Mouse (Mus musculus) hindbrain, embryonic 15.5 days (tissue): ENCODE measurements at regions not wholly inside any gene's neighbourhood (a gene's known extent, or its start where the extent isn't known, plus 50 kb on each side); places are given as distances from the start of the nearest gene placed in this dataset.

Experiments used
- ATAC-seq: fragments of 200-750 bp; cut with Nextera tagmentation; 2 replicates; pipeline ENCODE4 v1.8.0; 2017; ENCODE audit warnings: low read depth, moderate number of reproducible peaks, moderate TSS enrichment; ENCODE audit not compliant: low FRiP score
- H3K27ac ChIP-seq: fragments of 300-500 bp; sonication (generic); replicated peaks from 2 replicates; pipeline ENCODE4 v1.5.1; 2015; ENCODE audit warnings: mild to moderate bottlenecking, inconsistent platforms
- H3K27me3 ChIP-seq: fragments of 300-500 bp; sonication (generic); 2 replicates; pipeline ENCODE4 v1.6.1; 2015; ENCODE audit warnings: control low read depth, inconsistent platforms
- H3K36me3 ChIP-seq: fragments of 300-500 bp; sonication (generic); 2 replicates; pipeline ENCODE4 v1.6.1; 2015; ENCODE audit warnings: control low read depth, inconsistent platforms
- H3K4me1 ChIP-seq: fragments of 300-500 bp; sonication (generic); replicated peaks from 2 replicates; pipeline ENCODE4 v1.6.1; 2015; ENCODE audit warnings: control low read depth, inconsistent platforms
- H3K4me2 ChIP-seq: fragments of 300-500 bp; sonication (generic); 2 replicates; pipeline ENCODE4 v1.6.1; 2015; ENCODE audit warnings: moderate library complexity, mild to moderate bottlenecking, inconsistent platforms
- H3K4me3 ChIP-seq: fragments of 300-500 bp; sonication (generic); 2 replicates; pipeline ENCODE4 v1.5.1; 2015; ENCODE audit warnings: mild to moderate bottlenecking, inconsistent platforms
- H3K9ac ChIP-seq: fragments of 300-500 bp; sonication (generic); 2 replicates; pipeline ENCODE4 v1.6.1; 2015; ENCODE audit warnings: inconsistent platforms
- H3K9me3 ChIP-seq: fragments of 300-500 bp; sonication (generic); 2 replicates; pipeline ENCODE4 v1.6.1; 2016; ENCODE audit warnings: control low read depth, inconsistent platforms
- WGBS: fragments of 180-500 bp; shearing (Covaris S2); methylation state at CpG from one replicate; pipeline ENCODE4 v1.1.7; 2015; 5-methylcytosine and 5-hydroxymethylcytosine counted together

DNA sequence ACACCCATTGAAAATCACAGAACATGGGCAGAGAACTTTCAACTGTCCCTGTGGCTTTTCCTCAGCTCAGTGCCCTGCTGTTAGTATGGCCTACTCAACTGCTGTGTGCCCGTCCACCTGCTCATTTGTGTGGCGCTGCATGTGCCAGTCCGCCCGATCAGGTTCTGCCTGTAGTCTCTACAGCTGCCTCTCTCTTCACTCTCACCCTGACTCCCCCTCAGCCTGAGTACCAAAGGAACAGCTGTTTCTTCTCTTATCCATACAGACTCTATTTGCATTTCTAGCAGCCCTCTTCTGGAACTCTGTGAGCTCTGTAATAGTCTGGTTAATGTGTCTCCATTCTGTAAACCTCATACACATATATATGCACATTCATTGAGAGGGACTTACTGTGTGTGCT lies 329.1 kb upstream of the Spred2 start:
- Histone ChIP-seq H3K36me3 (no peaks in the 10 kb centered on the region), H3K27me3 (no peaks in the 10 kb centered on the region), H3K4me2 (no peak overlapping the region), H3K4me1 (peaks cover 7% of the 10 kb centered on the region), H3K9ac (no peak overlapping the region), H3K27ac (no peak overlapping the region), H3K9me3 (no peaks in the 10 kb centered on the region), H3K4me3 (no peak overlapping the region)
- no peak for ATAC-seq
- WGBS, result 79% methylated on average over 4 of the region's 4 CpGs

DNA sequence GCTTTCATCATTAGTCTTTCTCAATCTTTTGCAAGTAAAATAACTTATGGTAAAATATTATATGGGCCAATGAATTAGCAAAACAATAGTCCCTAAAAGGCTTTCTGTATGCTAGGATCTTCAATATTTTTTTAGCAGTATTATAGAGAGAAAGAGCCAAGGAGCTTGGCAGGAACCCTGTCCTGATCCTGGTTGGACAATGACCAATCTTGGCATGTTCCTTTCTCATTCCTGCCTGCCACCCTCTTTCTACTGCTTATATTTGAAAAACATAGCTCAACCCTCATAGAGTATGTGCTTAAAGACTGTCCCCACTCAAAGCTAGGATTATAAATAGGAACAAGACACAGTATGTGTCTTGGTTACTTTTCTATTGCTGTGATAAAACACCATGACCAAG lies 327.8 kb upstream of the Spred2 start:
- Histone ChIP-seq H3K4me1 (peaks cover 8% of the 10 kb centered on the region), H3K9me3 (no peaks in the 10 kb centered on the region), H3K36me3 (no peaks in the 10 kb centered on the region), H3K4me2 (no peak overlapping the region), H3K27me3 (no peaks in the 10 kb centered on the region), H3K4me3 (no peak overlapping the region), H3K27ac (no peak overlapping the region), H3K9ac (no peak overlapping the region)
- no peak for ATAC-seq

DNA sequence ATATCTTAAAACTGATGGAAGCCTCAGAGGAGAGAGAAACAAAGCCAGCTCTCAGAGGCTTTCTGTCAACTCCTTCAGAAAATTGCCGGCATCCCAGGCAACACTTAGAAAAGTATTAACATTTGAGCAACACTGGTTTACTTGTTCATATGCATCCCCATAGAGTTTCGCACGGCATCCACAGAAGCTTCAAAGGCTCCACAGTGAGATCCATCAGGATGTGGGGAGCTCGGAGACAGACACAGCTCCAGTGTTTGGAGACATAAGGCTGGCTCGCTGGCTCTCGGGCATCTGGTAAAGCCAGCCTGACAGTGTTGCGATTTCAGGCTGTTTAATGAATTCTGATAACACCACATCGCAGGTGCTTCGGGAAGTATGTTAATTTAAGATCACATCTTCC lies 324.7 kb upstream of the Spred2 start:
- 59% methylated on average over 9 of the region's 9 CpGs for WGBS
- no peaks in the 10 kb centered on the region for H3K27me3 ChIP-seq
- H3K4me3 ChIP-seq, result no peak overlapping the region
- H3K36me3 ChIP-seq, result no peaks in the 10 kb centered on the region
- H3K4me2 ChIP-seq, result no peak overlapping the region
- H3K27ac ChIP-seq, result 0 out of 2 replicates have a peak overlapping the region, but pooled peaks have one; percentile 37
- H3K4me1 ChIP-seq, result peaks cover 8% of the 10 kb centered on the region
- no peak overlapping the region for H3K9ac ChIP-seq
- H3K9me3 ChIP-seq, result no peaks in the 10 kb centered on the region
- ATAC-seq, result no peak

DNA sequence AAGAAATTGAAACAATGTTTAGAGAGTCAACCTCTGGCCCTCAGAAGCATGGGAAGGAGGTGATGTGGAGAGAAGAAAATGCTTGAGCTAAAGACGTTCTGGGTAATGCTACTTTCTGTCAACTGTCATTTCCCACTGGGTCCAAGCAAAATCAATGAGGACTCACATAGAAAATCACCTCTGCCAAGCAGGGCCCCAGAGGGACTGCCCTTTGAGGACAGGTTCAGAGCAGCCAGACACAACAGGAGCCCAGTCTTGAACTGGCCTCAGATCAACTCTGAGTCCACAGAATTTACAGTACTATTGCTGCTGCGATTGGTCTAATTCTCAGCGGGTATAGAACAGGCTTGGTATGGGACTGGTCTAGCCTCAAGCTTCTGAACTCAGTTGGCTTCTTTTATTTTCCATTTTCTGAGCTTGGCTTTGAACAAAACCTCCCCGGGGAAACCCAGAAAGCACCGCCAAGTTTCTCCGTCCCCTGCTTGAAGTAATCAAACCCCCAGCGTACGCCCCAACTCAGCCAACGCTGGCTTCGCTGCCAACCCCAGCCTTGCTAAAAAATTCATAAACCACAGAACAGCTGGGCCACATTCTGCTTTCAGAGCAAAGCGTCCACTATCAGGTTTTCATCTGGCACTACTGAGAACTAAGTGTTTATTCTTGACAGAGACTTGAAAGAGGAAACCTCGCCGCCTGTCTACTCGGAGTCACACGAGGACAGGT lies 322.8 kb upstream of the Spred2 start:
- Histone ChIP-seq H3K9ac (no peak overlapping the region), H3K36me3 (no peaks in the 10 kb centered on the region), H3K4me1 (peaks cover 8% of the 10 kb centered on the region), H3K4me2 (no peak overlapping the region), H3K9me3 (no peaks in the 10 kb centered on the region), H3K27me3 (no peaks in the 10 kb centered on the region), H3K4me3 (no peak overlapping the region), H3K27ac (no peak overlapping the region)
- no peak for ATAC-seq
- WGBS, result 72% methylated on average over 15 of the region's 15 CpGs

DNA sequence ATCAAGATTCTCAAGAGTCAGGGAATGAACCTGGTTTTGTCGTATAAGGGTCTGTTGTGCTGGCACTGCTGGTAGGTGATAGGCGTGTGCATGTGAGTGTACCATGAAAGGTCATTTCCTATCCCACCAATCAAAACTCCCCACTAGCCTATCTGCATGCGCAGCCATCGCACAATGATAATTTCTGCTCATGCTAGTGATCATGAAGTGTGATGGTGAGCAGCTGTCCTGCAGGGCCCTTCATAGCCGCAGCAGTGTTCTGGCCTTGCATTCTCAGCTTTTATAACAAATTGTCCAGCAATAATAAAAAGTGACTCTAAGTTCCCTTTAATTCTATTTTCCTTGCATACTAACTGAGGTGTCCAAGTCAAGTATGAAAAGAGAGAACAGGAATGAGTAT lies 321.7 kb upstream of the Spred2 start:
- ATAC-seq, result no peak
- no peaks in the 10 kb centered on the region for H3K9me3 ChIP-seq

DNA sequence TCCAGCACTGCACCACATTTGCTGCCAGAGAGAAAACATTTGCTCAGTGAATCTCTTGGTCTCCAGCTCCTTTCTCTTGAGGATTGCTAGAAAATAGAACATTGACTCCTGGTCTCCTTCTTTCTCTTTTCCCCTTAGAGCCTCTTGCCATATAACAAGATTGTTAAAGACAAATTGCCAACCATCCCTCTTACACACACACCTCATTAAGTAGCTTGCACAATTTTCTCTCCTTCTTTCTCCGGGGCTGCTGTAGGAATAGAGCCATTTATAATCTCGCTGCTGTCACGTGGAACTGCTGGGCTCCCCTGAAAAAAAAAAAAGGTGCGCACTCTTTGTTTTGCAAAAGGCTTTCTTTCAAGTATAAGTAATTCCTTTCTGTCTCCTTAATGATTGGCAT lies 318.6 kb upstream of the Spred2 start:
- Histone ChIP-seq H3K4me2 (no peak overlapping the region), H3K4me1 (no peaks in the 10 kb centered on the region), H3K27ac (no peak overlapping the region), H3K9ac (no peak overlapping the region), H3K4me3 (no peak overlapping the region), H3K36me3 (no peaks in the 10 kb centered on the region), H3K9me3 (no peaks in the 10 kb centered on the region), H3K27me3 (no peaks in the 10 kb centered on the region)
- ATAC-seq, result no peak
- 46% methylated on average over 4 of the region's 4 CpGs for WGBS

More for the DNA sequence above, 321.7 kb upstream of the Spred2 start:
- Histone ChIP-seq H3K4me1 (peaks cover 8% of the 10 kb centered on the region), H3K9ac (no peak overlapping the region), H3K36me3 (no peaks in the 10 kb centered on the region), H3K27ac (no peak overlapping the region), H3K27me3 (no peaks in the 10 kb centered on the region), H3K4me3 (no peak overlapping the region), H3K4me2 (no peak overlapping the region)
- 88% methylated on average over 5 of the region's 5 CpGs for WGBS

DNA sequence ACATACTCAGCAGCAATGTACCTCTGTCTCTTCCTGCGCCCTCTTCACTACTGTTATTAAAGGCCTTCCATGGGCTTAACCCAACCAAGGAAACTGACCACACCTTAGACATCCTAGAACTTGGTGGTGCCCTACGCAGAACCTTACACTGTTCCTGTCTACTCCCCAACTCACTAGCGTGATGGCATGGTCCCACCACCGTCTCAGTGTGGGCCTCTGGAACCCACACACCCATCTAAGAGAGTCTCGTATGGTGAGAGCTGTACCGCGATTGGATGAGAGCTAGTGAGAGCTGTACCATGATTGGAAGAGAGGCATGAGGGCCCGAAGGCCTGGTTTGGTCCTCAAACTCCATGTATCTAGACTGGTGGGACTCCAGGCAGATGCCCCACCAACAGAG lies 317.2 kb upstream of the Spred2 start:
- ATAC-seq, result no peak
- Histone ChIP-seq H3K27ac (no peak overlapping the region), H3K4me1 (no peaks in the 10 kb centered on the region), H3K9me3 (no peaks in the 10 kb centered on the region), H3K36me3 (no peaks in the 10 kb centered on the region), H3K27me3 (no peaks in the 10 kb centered on the region), H3K4me3 (no peak overlapping the region), H3K9ac (no peak overlapping the region), H3K4me2 (no peak overlapping the region)
- 96% methylated on average over 8 of the region's 8 CpGs for WGBS

DNA sequence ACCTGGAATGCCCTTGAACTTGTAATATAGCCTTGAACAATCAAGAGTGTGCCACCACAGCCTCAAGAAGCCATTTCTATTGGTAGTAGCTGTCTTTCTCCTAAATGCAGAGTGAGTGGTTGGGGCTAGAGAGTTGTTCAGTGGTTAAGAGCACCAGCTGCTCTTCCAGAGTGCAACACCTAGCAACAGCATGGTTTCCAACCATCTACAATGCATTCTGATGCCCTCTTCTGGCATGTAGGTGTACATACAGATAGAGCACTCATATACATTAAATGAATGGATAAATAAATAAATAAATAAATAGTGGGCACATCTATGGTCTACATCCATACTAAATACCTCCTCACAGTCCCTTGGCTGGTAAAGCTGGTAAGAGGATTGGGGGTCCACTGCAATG lies 316.2 kb upstream of the Spred2 start:
- no peak overlapping the region for H3K9ac ChIP-seq
- no peak overlapping the region for H3K27ac ChIP-seq
- H3K9me3 ChIP-seq, result no peaks in the 10 kb centered on the region
- H3K4me1 ChIP-seq, result no peaks in the 10 kb centered on the region
- H3K4me2 ChIP-seq, result no peak overlapping the region
- H3K4me3 ChIP-seq, result no peak overlapping the region
- no peaks in the 10 kb centered on the region for H3K27me3 ChIP-seq
- no peaks in the 10 kb centered on the region for H3K36me3 ChIP-seq
- no peak for ATAC-seq

DNA sequence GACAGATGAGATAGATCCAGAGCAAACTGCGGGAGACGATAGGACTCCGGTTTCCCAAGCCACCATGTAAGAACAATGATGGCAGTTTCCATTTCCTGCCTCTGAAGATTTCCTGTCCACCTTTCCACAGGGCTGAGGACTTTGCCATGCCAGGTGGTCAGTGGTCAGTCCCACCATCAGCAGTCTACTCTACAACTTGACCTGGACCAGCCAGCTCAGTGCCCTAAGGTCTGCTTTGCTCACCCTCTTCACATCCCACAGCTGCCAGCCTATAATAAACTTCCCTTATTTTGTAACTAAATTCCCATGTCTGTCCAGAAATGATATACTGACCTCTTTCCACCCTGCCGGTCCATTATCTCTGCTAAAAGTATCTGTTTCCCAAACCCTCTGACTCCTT lies 315.7 kb upstream of the Spred2 start:
- Histone ChIP-seq H3K27ac (no peak overlapping the region), H3K36me3 (no peaks in the 10 kb centered on the region), H3K9ac (no peak overlapping the region), H3K9me3 (no peaks in the 10 kb centered on the region), H3K4me3 (no peak overlapping the region), H3K4me1 (no peaks in the 10 kb centered on the region), H3K4me2 (no peak overlapping the region), H3K27me3 (no peaks in the 10 kb centered on the region)
- no peak for ATAC-seq
- 90% methylated on average over 4 of the region's 4 CpGs for WGBS

DNA sequence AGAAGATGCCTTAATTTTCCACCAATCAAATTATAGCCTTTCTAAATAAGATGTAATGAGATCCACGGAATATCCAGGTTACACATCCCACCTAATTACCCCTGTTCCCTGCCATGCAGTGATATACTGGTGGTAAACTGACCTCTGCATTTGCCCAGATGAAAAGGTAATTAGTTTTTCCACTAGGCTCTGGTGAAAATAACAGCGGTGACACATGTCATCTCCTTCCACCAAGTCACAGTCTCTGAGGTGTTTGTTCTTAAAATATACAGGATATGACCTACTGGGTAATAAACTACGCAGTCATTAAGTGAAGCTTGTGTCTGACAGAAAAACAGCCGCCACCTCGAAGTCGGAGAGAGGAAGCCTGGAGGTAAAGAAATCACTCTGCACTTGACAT lies 313.6 kb upstream of the Spred2 start:
- H3K27me3 ChIP-seq, result no peaks in the 10 kb centered on the region
- WGBS, result 52% methylated on average over 6 of the region's 6 CpGs
- no peaks in the 10 kb centered on the region for H3K9me3 ChIP-seq
- no peak overlapping the region for H3K4me2 ChIP-seq
- H3K9ac ChIP-seq, result no peak overlapping the region
- H3K36me3 ChIP-seq, result no peaks in the 10 kb centered on the region
- H3K27ac ChIP-seq, result no peak overlapping the region
- no peak for ATAC-seq
- H3K4me3 ChIP-seq, result no peak overlapping the region
- no peaks in the 10 kb centered on the region for H3K4me1 ChIP-seq

DNA sequence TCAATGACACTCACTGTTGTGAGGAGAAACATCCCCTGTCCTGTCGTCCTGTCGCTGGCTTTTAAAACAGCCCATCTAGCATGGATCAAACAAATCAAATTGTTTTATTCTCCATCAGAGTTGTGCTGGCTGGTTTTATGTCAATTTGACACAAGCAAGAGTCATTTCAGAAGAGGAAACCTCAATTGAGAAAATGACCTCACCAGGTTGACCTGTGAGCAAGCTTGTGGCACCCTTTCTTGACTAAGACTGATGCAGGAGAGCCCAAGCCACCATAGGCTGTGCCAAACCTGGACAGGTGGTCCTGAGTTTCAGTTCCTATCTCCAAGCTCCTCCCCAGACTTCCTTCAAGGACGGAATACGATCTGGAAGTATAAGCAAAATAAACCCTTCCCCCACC lies 313.0 kb upstream of the Spred2 start:
- H3K9me3 ChIP-seq, result no peaks in the 10 kb centered on the region
- no peak for ATAC-seq
- H3K9ac ChIP-seq, result no peak overlapping the region
- no peak overlapping the region for H3K4me2 ChIP-seq
- no peak overlapping the region for H3K4me3 ChIP-seq
- no peak overlapping the region for H3K27ac ChIP-seq
- H3K36me3 ChIP-seq, result no peaks in the 10 kb centered on the region
- H3K27me3 ChIP-seq, result no peaks in the 10 kb centered on the region
- no peaks in the 10 kb centered on the region for H3K4me1 ChIP-seq
- 91% methylated on average over 4 of the region's 4 CpGs for WGBS

DNA sequence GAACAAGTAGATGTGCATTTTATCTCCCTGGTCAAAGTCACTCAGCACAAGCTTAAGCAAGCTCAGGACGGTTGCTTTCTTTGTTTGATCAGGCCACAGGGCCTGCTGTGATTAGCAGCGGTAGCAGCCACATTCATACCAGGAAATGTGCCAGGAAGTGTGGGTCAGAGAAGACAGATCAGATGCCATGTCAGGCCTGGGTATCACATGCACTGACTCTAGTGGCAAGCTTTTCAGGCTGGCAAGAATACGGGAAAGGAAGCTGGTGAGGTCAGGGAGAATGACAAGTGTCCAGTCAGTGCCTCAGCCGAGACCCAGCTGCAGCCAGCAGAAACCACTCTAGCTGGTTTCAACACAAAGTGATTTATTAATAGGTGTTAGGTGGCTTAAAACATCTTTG lies 307.7 kb upstream of the Spred2 start:
- no peak for ATAC-seq
- no peaks in the 10 kb centered on the region for H3K4me1 ChIP-seq
- H3K27me3 ChIP-seq, result no peaks in the 10 kb centered on the region
- no peaks in the 10 kb centered on the region for H3K9me3 ChIP-seq
- no peak overlapping the region for H3K9ac ChIP-seq
- H3K4me3 ChIP-seq, result no peak overlapping the region
- H3K36me3 ChIP-seq, result no peaks in the 10 kb centered on the region
- no peak overlapping the region for H3K4me2 ChIP-seq
- 60% methylated on average over 4 of the region's 4 CpGs for WGBS
- no peak overlapping the region for H3K27ac ChIP-seq

DNA sequence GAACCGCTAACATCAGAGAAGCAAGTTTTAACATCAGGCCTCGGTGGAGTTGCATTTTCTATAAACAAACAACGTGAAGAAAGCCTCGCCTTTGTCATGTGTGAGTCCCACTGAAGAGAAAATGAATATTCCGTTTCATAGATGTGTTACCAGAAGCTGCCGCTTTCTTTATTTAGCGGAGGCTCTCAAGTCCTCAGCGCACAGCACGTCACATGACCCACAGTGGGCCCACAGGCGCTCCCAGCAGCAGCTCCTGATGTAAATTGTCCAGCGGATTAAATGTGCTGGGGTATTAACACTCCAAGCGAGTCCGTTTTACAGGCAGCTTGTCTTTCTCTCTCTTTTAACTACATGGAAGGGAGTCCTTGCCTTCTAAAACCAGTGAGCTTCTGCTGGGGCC lies 304.7 kb upstream of the Spred2 start:
- no peak for ATAC-seq
- H3K4me2 ChIP-seq, result no peak overlapping the region
- no peaks in the 10 kb centered on the region for H3K4me1 ChIP-seq
- no peaks in the 10 kb centered on the region for H3K27me3 ChIP-seq
- H3K36me3 ChIP-seq, result no peaks in the 10 kb centered on the region
- 78% methylated on average over 13 of the region's 13 CpGs for WGBS
- H3K9ac ChIP-seq, result no peak overlapping the region
- no peak overlapping the region for H3K27ac ChIP-seq
- no peaks in the 10 kb centered on the region for H3K9me3 ChIP-seq
- no peak overlapping the region for H3K4me3 ChIP-seq
